Mouse (Mus musculus): Measurements from ENCODE around the gene Ngdn. TPM values are rescaled to one million over a fixed set of nuclear protein-coding genes. Genes with fewer than 3 reads are reported as not detected.
"Not testable (repeated sequence)": the region's sequence is repeated elsewhere in the genome, so short reads cannot be mapped to it uniquely, and the experiment has no call there.

Ngdn gene
- 58.9 and 73.5 TPM in 2 replicates for total RNA-seq (2017)

- ATAC-seq (ENCODE audit: extremely low read depth, insufficient number of reproducible peaks, low FRiP score, poor library complexity, severe bottlenecking): peak; percentile 96
Observed at GRCm38 (mm10) chr14:55014991-55015766, at the start of gene Ngdn. Gene Ngdn, plus strand, starts transcription at chr14:55015454.

GRCm38 (mm10) chr14:54965631-54966030 lies 49.6 kb upstream of the Ngdn start:
- no peak for ATAC-seq (ENCODE audit: extremely low read depth, insufficient number of reproducible peaks, low FRiP score, poor library complexity, severe bottlenecking)

- ATAC-seq (ENCODE audit: extremely low read depth, insufficient number of reproducible peaks, low FRiP score, poor library complexity, severe bottlenecking): no peak
Observed at GRCm38 (mm10) chr14:54966320-54966977, 48.8 kb upstream of the Ngdn start, which contains the start of gene Myh6. Gene Myh6, minus strand, starts transcription at chr14:54966927.

- ATAC-seq (ENCODE audit: extremely low read depth, insufficient number of reproducible peaks, low FRiP score, poor library complexity, severe bottlenecking): no peak
Observed at GRCm38 (mm10) chr14:54967874-54968273, 47.4 kb upstream of the Ngdn start.

GRCm38 (mm10) chr14:54968344-54968743 lies 46.9 kb upstream of the Ngdn start:
- no peak for ATAC-seq (ENCODE audit: extremely low read depth, insufficient number of reproducible peaks, low FRiP score, poor library complexity, severe bottlenecking)

GRCm38 (mm10) chr14:54972786-54973185 lies 42.5 kb upstream of the Ngdn start:
- ATAC-seq (ENCODE audit: extremely low read depth, insufficient number of reproducible peaks, low FRiP score, poor library complexity, severe bottlenecking): not testable (repeated sequence)

GRCm38 (mm10) chr14:54974068-54974791 lies 41.0 kb upstream of the Ngdn start:
- ATAC-seq (ENCODE audit: extremely low read depth, insufficient number of reproducible peaks, low FRiP score, poor library complexity, severe bottlenecking): no peak

- ATAC-seq (ENCODE audit: extremely low read depth, insufficient number of reproducible peaks, low FRiP score, poor library complexity, severe bottlenecking): no peak
Observed at GRCm38 (mm10) chr14:54976633-54977032, 38.6 kb upstream of the Ngdn start, which contains the start of gene Gm17428. Gene Gm17428, plus strand, starts transcription at chr14:54976933.

GRCm38 (mm10) chr14:54978664-54979063 lies 36.6 kb upstream of the Ngdn start:
- no peak for ATAC-seq (ENCODE audit: extremely low read depth, insufficient number of reproducible peaks, low FRiP score, poor library complexity, severe bottlenecking)

- ATAC-seq (ENCODE audit: extremely low read depth, insufficient number of reproducible peaks, low FRiP score, poor library complexity, severe bottlenecking): no peak
Observed at GRCm38 (mm10) chr14:54981934-54982333, 33.3 kb upstream of the Ngdn start.

GRCm38 (mm10) chr14:54988350-54988874 lies 26.8 kb upstream of the Ngdn start:
- not testable (repeated sequence) for ATAC-seq (ENCODE audit: extremely low read depth, insufficient number of reproducible peaks, low FRiP score, poor library complexity, severe bottlenecking)

GRCm38 (mm10) chr14:54988882-54989281 lies 26.4 kb upstream of the Ngdn start:
- ATAC-seq (ENCODE audit: extremely low read depth, insufficient number of reproducible peaks, low FRiP score, poor library complexity, severe bottlenecking): no peak

- no peak for ATAC-seq (ENCODE audit: extremely low read depth, insufficient number of reproducible peaks, low FRiP score, poor library complexity, severe bottlenecking)
Observed at GRCm38 (mm10) chr14:54989886-54990441, 25.3 kb upstream of the Ngdn start.

GRCm38 (mm10) chr14:54992196-54992595 lies 23.1 kb upstream of the Ngdn start:
- no peak for ATAC-seq (ENCODE audit: extremely low read depth, insufficient number of reproducible peaks, low FRiP score, poor library complexity, severe bottlenecking)

GRCm38 (mm10) chr14:54993636-54994035 lies 21.6 kb upstream of the Ngdn start:
- no peak for ATAC-seq (ENCODE audit: extremely low read depth, insufficient number of reproducible peaks, low FRiP score, poor library complexity, severe bottlenecking)

- ATAC-seq (ENCODE audit: extremely low read depth, insufficient number of reproducible peaks, low FRiP score, poor library complexity, severe bottlenecking): no peak
Observed at GRCm38 (mm10) chr14:54994136-54994868, 21.0 kb upstream of the Ngdn start, which contains the start of gene Myh7. Gene Myh7, minus strand, starts transcription at chr14:54994626.

- ATAC-seq (ENCODE audit: extremely low read depth, insufficient number of reproducible peaks, low FRiP score, poor library complexity, severe bottlenecking): no peak
Observed at GRCm38 (mm10) chr14:54994869-54995186, 20.4 kb upstream of the Ngdn start.

- ATAC-seq (ENCODE audit: extremely low read depth, insufficient number of reproducible peaks, low FRiP score, poor library complexity, severe bottlenecking): no peak
Observed at GRCm38 (mm10) chr14:54995457-54996138, 19.7 kb upstream of the Ngdn start.
